8 mouse cellular contexts compared by ENCODE assay signal in genomic region chr11:32453353-32453915, GRCm38 (mm10). TPM values are rescaled to one million over a fixed set of nuclear protein-coding genes. Genes with fewer than 3 reads are reported as not detected.
DNase-seq lines count a peak whose midpoint lies in the region; ATAC-seq and TF ChIP-seq lines count a peak whose summit lies in the region.
"Had no signal": no experiment of that assay in that cellular context is flagged by ENCODE, and none has a peak within 500 bp of the region (broad histone marks: within the 10 kb centered on the region; RNA-seq: fewer than 3 reads in every experiment).

No protein-coding gene starts in this region.

- TF ChIP-seq POLR2A in brain, embryonic 14.5 days (IDR thresholded peaks at IDR 0.05; ENCODE audit: borderline replicate concordance, extremely low read depth, insufficient read depth, insufficient read length, poor library complexity, severe bottlenecking): no peak
- TF ChIP-seq POLR2A in thymus, adult 2 months (IDR thresholded peaks at IDR 0.05; ENCODE audit: control insufficient read depth, extremely low read depth, insufficient read depth, low read length, poor library complexity): no peak

- DNase-seq in kidney, adult 9 months: peak; percentile 13
- DNase-seq in kidney, postnatal 36 days: no peak
- peak; percentile 44 for DNase-seq in brain, embryonic 14.5 days (ENCODE audit: low read depth)
- DNase-seq in cerebellum, postnatal 36 days: peak; percentile 20 to 37
- no peak for DNase-seq in thymus, adult 2 months
- no peak for DNase-seq in adrenal gland, adult 2 months
- DNase-seq: thymus, adult 18-20 months had no signal

- H3K9ac ChIP-seq in limb, embryonic 15.5 days: no peak overlapping the region

- H3K4me1 ChIP-seq in limb, embryonic 15.5 days: peaks cover 13% of the 10 kb centered on the region
- H3K4me1 ChIP-seq in thymus, adult 2 months (replicated peaks; ENCODE audit: control insufficient read depth, insufficient read depth, low read length): no peaks in the 10 kb centered on the region

- 35% methylated on average over 8 of the region's 8 CpGs for WGBS in limb, embryonic 15.5 days
- 96% methylated on average over 8 of the region's 8 CpGs for WGBS in thymus, adult 2 months

- no peak overlapping the region for H3K4me2 ChIP-seq in limb, embryonic 15.5 days

- H3K4me3 ChIP-seq in limb, embryonic 15.5 days: 0 out of 2 replicates have a peak overlapping the region, but pooled peaks have one; percentile 1
- no peak overlapping the region for H3K4me3 ChIP-seq in thymus, adult 2 months (ENCODE audit: control insufficient read depth, insufficient read depth, low read length)

- H3K9me3 ChIP-seq in limb, embryonic 15.5 days: no peaks in the 10 kb centered on the region

- peak overlapping the region; percentile 99 for H3K27ac ChIP-seq in limb, embryonic 15.5 days
- H3K27ac ChIP-seq in thymus, adult 2 months (ENCODE audit: control insufficient read depth, insufficient read depth, low read length): no peak overlapping the region

- H3K36me3 ChIP-seq in limb, embryonic 15.5 days: no peaks in the 10 kb centered on the region
- H3K36me3 ChIP-seq in thymus, adult 2 months (ENCODE audit: control insufficient read depth, insufficient read depth, low read length): no peaks in the 10 kb centered on the region

- TF ChIP-seq CTCF in brain, embryonic 14.5 days (IDR thresholded peaks at IDR 0.05; ENCODE audit: borderline replicate concordance, extremely low read depth, insufficient read depth, insufficient read length): no peak
- no peak for TF ChIP-seq CTCF in thymus, adult 2 months (IDR thresholded peaks at IDR 0.05; ENCODE audit: borderline replicate concordance, control insufficient read depth, extremely low read depth, insufficient read depth, low read length, poor library complexity)

- ATAC-seq in limb, embryonic 15.5 days (ENCODE audit: insufficient number of reproducible peaks, low FRiP score, low TSS enrichment, low read depth): no peak

- H3K27me3 ChIP-seq in limb, embryonic 15.5 days: no peaks in the 10 kb centered on the region
- H3K27me3 ChIP-seq in thymus, adult 2 months (ENCODE audit: control insufficient read depth, insufficient read depth, low read length): no peaks in the 10 kb centered on the region; the same call in 1 of the 2 replicates

RNA-seq across cellular contexts. Expression of gene Ubtd2, which starts 1.7 kb away (rescaled TPM):
- polyA plus RNA-seq in brain, embryonic 14.5 days (2012; rRNA removed): 60.6 and 70.7 TPM in 2 replicates
- polyA plus RNA-seq in limb, embryonic 15.5 days (2015; fragmentation: Nextera tagmentation; extraction: Ambion mirVana): 90.6 and 97.1 TPM in 2 replicates
- polyA plus RNA-seq in thymus, adult 2 months (2012; rRNA removed): 8.7 and 9.1 TPM in 2 replicates
- total RNA-seq in adrenal gland, adult 2 months (2021): 10 to 100 TPM; 12.2 to 14.4 TPM
- 4.7 and 4.9 TPM in 2 replicates for polyA plus RNA-seq in adrenal gland, adult 2 months (2012; rRNA removed)

Comparison
In these comparisons a context has a peak if more than half of its experiments do, and no peak if none do; other contexts are left out.
1. DNase-seq: peak in kidney, adult 9 months (single experiment), brain, embryonic 14.5 days (single experiment) and cerebellum, postnatal 36 days (2 of 2); none in kidney, postnatal 36 days (0 of 2), thymus, adult 2 months (single experiment) and adrenal gland, adult 2 months (single experiment).